Mouse (Mus musculus) cerebellum, adult 9-10 months (tissue): Measurements from ENCODE around the gene Gabrg3.

Experiments
- DNase-seq: peaks from one replicate; pipeline ENCODE4 v3.0.0; 2022

Gabrg3 gene

DNA sequence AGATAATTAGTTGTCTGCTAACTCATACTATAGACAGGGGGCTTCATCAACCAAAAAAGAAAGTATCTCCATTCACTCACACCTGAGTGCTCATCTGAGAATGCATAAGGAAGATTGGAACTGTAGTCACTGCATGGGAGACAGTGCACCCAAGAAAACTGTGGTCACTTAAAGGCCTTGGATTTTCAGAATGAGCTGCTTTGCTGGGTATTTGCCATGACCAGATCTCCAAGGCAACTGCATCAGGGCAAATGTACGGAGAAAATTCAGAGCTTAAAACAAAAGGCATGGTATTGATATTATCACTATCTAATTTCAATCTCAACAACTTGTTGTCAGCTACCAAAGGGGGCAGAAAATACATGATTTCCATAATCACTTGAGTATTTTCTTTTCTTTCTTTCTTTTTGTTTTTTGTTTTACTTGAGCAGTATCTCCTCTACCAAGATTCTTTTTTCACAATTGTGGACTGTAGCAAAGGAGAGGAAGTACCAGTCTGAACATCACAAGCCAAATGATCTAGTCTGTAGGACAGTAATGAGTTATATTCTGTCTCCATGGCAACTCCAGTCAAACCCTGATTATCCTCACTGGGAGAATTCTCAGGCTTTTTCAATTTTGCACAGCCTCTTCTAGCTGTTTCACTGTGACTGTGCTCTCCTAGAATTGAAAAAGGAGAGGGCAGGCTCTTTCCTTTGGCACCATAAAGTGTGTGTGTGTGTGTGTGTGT lies 335.9 kb downstream of the Gabrg3 start:
- DNase-seq = no peak

- no peak for DNase-seq
These were observed 349.0 kb downstream of the Gabrg3 start for GRCm38 (mm10) chr7:57037861-57038421.

- no peak for DNase-seq
These were observed 386.3 kb downstream of the Gabrg3 start for GRCm38 (mm10) chr7:57000585-57001261.

- no peak for DNase-seq
These were observed 389.0 kb downstream of the Gabrg3 start for GRCm38 (mm10) chr7:56997713-56998624.

DNA sequence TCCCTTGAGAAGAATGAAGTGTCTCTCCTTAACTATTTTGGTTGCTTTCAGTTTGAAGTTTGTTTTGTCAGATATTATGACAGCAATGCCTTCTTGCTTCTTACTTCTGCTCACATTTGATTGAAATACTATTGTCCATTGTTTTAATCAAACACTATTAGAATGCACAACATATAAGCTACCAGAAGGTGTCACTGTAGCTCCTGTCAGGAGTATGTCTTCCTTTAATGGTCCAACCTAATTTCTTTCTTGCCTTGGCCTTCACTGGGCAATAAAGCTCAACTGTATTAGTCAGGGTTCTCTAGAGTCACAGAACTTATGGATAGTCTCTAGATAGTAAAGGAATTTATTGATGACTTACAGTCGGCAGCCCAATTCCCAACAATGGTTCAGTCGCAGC lies 440.6 kb downstream of the Gabrg3 start:
- peak; percentile 5 for DNase-seq

- DNase-seq = no peak
These were observed 445.4 kb downstream of the Gabrg3 start for GRCm38 (mm10) chr7:56941606-56942005.

GRCm38 (mm10) chr7:56938020-56938419 lies 449.0 kb downstream of the Gabrg3 start:
- no peak for DNase-seq

GRCm38 (mm10) chr7:56919499-56919898 lies 467.5 kb downstream of the Gabrg3 start:
- DNase-seq = no peak

DNA sequence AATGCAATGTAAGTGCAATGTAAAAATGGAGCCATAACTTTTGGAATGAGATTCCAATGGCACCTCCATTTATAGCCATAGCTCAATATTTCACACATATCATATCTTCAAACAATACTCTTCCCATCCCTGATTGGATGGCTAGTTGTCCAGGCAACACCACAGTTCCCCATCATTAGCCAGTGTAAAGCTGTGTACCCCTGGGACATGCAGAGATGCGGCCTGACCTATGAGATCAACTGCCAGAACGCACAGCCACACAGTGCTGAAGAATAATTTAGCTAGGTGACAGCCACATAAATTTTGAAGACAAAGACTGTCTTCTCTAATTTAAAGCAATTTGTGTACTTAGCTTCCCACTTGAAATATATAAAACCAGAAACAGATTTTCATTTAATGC lies 472.1 kb downstream of the Gabrg3 start:
- DNase-seq = no peak

DNA sequence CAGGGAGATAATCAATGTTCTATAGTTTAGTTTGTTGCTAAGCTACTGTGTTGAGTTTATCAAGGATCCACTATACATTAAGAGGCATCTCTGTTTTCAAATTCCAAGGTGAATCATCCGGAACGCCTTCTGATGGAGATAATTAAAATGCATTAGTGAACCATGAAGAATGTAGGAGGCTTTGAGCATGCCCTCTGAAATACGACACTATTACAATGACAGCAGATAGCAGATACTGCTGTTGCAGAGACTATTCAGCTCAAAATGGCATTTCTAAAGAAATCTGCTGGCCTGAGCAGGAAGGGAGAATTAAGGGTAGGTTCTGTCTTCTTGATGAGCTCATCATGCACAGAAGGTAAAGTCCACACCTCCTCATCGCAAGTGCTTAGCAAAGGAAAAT lies 487.2 kb downstream of the Gabrg3 start:
- DNase-seq = no peak

GRCm38 (mm10) chr7:56867314-56868075 lies 519.5 kb downstream of the Gabrg3 start:
- no peak for DNase-seq

- no peak for DNase-seq
These were observed 543.4 kb downstream of the Gabrg3 start for GRCm38 (mm10) chr7:56843565-56843964.

GRCm38 (mm10) chr7:56825446-56825845 lies 561.5 kb downstream of the Gabrg3 start:
- no peak for DNase-seq

- no peak for DNase-seq
These were observed 585.1 kb downstream of the Gabrg3 start for GRCm38 (mm10) chr7:56801841-56802240.

GRCm38 (mm10) chr7:56779122-56779521 lies 607.9 kb downstream of the Gabrg3 start:
- peak; percentile 55 for DNase-seq

DNA sequence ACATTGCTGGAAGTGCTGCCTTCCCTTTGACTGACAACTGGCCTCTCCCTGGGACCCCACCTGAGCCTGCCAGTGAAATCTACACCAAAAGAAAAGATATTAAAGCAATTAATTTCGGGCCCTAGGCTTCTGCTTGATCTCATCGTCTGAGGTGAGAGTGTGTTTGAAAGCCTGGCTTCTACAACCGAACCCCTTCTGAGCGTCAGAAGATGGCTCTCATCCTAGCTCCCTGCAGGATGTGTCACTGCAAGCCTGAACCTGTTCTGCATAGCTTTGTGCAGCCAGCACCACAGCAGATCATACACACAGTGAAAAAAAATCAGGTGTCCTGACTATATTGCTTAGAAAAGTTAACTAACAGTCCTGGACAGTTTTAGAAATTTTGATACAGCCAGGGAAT lies 618.8 kb downstream of the Gabrg3 start:
- peak; percentile 46 for DNase-seq

GRCm38 (mm10) chr7:56767796-56768195 lies 619.2 kb downstream of the Gabrg3 start:
- peak; percentile 31 for DNase-seq

DNA sequence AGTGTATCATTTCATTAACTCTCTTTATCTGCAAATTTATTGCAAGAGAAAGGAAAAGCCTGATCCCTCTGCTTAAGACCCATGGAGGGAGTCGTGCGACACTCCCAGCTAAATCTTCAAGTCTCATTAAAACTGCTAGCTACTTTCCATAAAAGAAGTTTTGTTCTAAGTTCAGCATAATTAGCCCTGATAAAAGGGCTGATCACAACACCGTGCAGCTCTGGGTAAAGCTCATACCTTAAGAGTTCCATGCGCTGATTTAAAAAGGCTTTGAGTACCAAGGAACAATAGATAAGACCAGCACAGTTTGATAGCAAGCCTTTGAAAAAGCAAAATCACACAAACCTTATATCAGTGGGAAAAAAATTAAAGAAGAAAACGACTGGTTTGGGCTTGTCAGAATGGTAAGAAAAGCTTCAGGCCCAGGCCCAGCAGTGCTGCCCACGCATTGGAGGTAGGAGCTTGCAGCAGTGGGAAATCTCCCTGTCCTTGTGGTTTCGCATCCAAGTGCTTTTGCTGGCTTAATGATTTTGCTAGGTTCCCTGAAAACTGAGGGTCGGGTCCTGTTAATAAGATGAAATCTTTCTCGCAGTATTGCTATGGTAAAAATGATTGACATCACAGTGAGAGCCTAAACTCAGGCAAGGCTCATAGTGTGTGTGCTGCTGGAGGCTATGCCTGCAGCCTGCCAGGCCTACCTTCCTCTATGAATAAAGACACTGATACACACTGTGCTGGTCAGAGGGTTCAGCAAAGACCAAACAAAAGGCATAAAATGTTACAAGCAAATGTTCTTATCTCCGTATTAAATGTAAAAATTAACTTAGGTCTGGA lies 621.2 kb downstream of the Gabrg3 start:
- DNase-seq = no peak

- DNase-seq = no peak
These were observed 657.8 kb downstream of the Gabrg3 start for GRCm38 (mm10) chr7:56729225-56729624.
